Mouse (Mus musculus) erythroblast, embryonic 14.5 days (primary cell): ENCODE data around the gene Mylpf. TPM values are rescaled to one million over a fixed set of nuclear protein-coding genes. Genes with fewer than 3 reads are reported as not detected.
"Not testable (repeated sequence)": the region's sequence is repeated elsewhere in the genome, so short reads cannot be mapped to it uniquely, and the experiment has no call there.

Source experiments
- H3K27me3 ChIP-seq: 2 replicates; pipeline ENCODE4 v1.6.1; 2012; ENCODE audit warnings: inconsistent platforms; ENCODE audit not compliant: control insufficient read depth
- H3K36me3 ChIP-seq: 2 replicates; pipeline ENCODE4 v1.6.1; 2012; ENCODE audit warnings: mild to moderate bottlenecking, inconsistent platforms; ENCODE audit not compliant: control insufficient read depth
- H3K4me1 ChIP-seq: 2 replicates; pipeline ENCODE4 v1.6.1; 2012; ENCODE audit warnings: inconsistent platforms; ENCODE audit not compliant: control insufficient read depth
- H3K4me3 ChIP-seq: replicated peaks from 2 replicates; pipeline ENCODE3; 2012; ENCODE audit warnings: moderate library complexity, mild to moderate bottlenecking, inconsistent platforms
- H3K9me3 ChIP-seq: 2 replicates; pipeline ENCODE4 v1.6.1; 2012; ENCODE audit warnings: low read length, inconsistent platforms, mixed read lengths; ENCODE audit not compliant: control insufficient read depth
- GATA1 ChIP-seq: IDR thresholded peaks from 2 replicates; pipeline ENCODE4 v1.6.1; 2012; ENCODE audit warnings: low read length, inconsistent platforms, mixed read lengths
- TAL1 ChIP-seq: IDR thresholded peaks from 3 replicates; pipeline ENCODE4 v1.6.1; 2012; ENCODE audit warnings: low read length, inconsistent platforms, mixed read lengths
- polyA plus RNA-seq: library from polyadenylated mRNA; stranded (reverse); fragments of >175 nt; gene quantifications from 2 replicates; pipeline ENCODE4 v1.2.3, GENCODE M21; 2012

Mylpf gene
- polyA plus RNA-seq, 1 experiment: 2.0 TPM

DNA sequence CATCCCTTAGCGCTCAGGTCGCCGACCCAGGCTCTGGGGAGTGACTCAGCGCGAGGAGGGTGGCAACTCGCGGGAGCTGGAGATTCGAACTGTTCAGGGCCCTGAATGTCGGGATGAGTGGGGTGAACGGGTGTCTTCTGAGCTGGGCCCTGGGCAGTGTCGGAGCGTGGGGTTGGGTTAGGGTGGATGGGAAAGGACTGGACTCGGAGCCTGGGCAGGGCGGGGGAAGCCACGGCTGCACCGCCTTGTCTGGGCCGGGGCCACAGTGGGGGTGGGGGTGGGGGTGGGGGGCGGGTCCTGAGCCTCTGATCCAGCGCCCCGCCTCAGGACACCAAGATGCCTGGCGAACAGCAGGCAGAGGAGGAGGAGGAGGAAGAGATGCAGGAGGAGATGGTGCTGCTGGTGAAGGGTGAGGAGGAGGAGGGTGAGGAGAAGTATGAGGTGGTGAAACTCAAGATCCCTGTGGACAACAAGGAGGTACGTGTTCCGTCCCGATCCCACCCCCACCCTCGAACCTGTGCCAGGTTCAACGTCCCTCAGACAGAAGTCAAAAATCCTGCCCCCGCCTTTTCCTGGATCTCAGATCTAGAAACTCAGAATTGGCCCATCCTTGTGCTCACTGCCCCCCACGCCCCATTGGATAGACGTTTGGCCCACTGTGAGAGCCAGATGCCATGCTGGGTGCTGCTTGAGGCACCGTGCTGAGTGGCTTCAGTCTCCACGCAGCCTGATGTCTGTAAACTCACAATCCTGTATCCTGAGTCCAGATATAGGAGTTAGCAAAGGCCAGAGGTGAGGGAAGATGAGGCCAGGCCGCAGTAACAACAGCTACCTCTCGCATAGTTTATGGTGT lies 36.2 kb downstream of the Mylpf start:
- Histone ChIP-seq H3K4me3 (peak overlapping the region; percentile 90), H3K36me3 (peaks cover 35% of the 10 kb centered on the region), H3K9me3 (peaks cover 3% of the 10 kb centered on the region; the same call in 1 of the 2 replicates), H3K4me1 (peaks cover 37% of the 10 kb centered on the region), H3K27me3 (no peaks in the 10 kb centered on the region)
- TF ChIP-seq GATA1: no peak
- no peak for TF ChIP-seq TAL1

DNA sequence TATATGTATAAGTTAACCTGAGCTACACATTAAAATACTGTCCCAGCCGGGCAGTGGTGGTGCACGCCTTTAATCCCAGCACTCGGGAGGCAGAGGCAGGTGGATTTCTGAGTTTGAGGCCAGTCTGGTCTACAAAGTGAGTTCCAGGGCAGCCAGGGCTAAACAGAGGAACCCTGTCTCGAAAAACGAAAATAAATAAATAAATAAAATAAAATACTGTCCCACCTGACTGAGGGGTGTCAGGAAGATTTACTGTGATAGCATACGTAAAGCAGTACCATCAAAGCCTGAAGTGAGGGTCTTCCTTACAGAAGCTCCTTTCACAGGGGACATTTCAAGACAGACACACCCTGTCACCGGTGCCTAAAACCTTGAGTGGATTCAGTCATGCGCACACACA lies 41.8 kb downstream of the Mylpf start:
- Histone ChIP-seq H3K36me3 (peaks cover 38% of the 10 kb centered on the region), H3K4me1 (peaks cover 44% of the 10 kb centered on the region)
- H3K4me3 ChIP-seq, H3K27me3 ChIP-seq, H3K9me3 ChIP-seq: not testable (repeated sequence)

DNA sequence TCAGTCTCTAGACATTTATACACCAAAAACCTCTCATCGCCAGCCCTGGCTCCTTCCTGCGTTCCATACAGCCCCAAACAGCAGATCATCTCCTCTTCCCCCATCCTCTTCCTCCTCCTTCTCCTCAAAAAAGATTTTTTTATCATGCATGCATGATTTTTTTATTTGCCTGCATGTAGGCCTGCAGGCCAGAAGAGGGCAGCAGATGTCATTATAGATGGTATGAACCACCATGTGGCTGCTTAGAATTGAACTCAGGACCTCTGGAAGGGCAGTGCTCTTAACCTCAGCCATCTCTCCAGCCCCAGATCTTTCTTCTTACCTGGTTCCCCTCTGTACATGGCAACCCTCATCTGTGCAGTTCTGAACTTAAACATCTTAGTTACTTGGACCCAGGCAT lies 43.7 kb downstream of the Mylpf start:
- Histone ChIP-seq H3K27me3 (no peaks in the 10 kb centered on the region), H3K4me1 (peaks cover 43% of the 10 kb centered on the region), H3K36me3 (peaks cover 39% of the 10 kb centered on the region), H3K4me3 (no peak overlapping the region), H3K9me3 (peaks cover 2% of the 10 kb centered on the region; the same call in 1 of the 2 replicates)
- TF ChIP-seq TAL1 (no peak), GATA1 (no peak)

DNA sequence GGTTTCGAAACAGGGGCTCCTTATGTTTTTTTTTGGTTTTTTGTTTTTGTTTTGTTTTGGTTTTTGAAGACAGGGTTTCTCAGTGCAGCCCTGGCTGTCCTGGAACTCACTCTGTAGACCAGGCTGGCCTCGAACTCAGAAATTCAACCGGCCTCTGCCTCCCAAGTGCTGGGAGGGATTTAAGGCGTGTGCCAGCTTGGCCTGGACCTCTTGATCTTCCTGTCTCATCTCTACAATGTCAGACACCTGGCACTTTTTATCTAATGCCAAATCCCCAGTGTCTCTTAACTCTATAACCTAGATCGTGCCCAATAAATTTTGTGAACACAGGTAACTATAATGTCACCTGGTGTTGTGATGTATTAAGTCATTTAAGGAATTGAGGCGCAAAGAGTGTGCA lies 44.7 kb downstream of the Mylpf start:
- H3K36me3 ChIP-seq: peaks cover 42% of the 10 kb centered on the region
- TF ChIP-seq GATA1 (no peak), TAL1 (no peak)
- peak overlapping the region; percentile 72 for H3K4me3 ChIP-seq
- H3K27me3 ChIP-seq: no peaks in the 10 kb centered on the region
- H3K9me3 ChIP-seq: peaks cover 2% of the 10 kb centered on the region; the same call in 1 of the 2 replicates
- peaks cover 51% of the 10 kb centered on the region for H3K4me1 ChIP-seq

DNA sequence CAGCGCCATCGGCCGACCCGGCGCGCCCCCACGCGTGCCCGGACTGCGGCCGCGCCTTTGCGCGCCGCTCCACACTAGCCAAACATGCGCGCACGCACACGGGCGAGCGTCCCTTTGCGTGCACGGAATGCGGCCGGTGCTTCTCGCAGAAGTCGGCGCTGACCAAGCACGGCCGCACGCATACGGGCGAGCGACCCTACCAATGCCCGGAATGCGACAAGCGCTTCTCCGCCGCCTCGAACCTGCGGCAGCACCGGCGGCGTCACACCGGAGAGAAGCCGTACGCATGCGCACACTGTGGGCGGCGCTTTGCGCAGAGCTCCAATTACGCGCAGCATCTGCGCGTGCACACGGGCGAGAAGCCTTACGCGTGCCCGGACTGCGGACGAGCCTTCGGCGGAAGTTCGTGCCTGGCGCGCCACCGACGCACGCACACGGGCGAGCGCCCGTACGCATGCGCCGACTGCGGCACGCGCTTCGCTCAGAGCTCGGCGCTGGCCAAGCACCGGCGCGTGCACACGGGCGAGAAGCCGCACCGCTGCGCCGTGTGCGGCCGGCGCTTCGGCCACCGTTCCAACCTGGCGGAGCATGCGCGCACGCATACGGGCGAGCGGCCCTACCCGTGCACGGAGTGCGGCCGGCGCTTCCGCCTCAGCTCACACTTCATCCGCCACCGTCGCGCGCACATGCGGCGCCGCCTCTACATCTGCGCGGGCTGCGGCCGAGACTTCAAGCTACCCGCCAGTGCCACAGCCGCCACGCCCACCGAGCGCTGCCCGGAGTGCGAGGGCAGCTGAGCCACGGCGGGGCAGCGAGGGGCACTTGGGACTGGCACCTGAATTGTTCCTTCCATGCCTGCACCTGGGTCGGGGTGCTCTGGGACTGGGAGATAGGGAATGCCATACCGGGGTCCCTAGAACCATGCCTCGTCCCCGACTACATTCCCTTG lies 45.4 kb downstream of the Mylpf start:
- no peak for TF ChIP-seq TAL1
- Histone ChIP-seq H3K9me3 (peaks cover 2% of the 10 kb centered on the region; the same call in 1 of the 2 replicates), H3K4me3 (peak overlapping the region; percentile 72), H3K27me3 (no peaks in the 10 kb centered on the region), H3K4me1 (peaks cover 58% of the 10 kb centered on the region), H3K36me3 (peaks cover 39% of the 10 kb centered on the region)

DNA sequence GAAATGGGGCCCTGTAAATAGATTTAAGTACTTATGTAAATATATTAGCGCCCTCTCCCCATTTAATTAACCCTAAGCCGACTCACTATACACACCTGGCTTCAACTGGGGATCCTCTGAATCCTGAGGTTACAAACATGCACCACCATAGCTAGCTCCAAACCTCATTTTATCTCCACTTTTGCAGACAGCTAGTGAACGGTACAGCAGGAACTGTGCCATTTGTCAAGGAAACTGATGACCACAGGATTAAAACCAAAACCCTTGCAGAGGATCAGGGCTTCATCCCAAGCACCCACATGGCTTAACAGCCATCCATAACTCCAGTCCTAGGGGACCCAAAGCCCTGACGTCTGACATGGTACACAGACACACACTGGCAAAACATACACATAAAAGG lies 46.3 kb downstream of the Mylpf start:
- no peaks in the 10 kb centered on the region for H3K27me3 ChIP-seq
- TF ChIP-seq GATA1 (no peak), TAL1 (no peak)
- H3K4me1 ChIP-seq: peaks cover 67% of the 10 kb centered on the region
- peaks cover 2% of the 10 kb centered on the region; the same call in 1 of the 2 replicates for H3K9me3 ChIP-seq
- peaks cover 31% of the 10 kb centered on the region for H3K36me3 ChIP-seq
- H3K4me3 ChIP-seq: peak overlapping the region; percentile 72

DNA sequence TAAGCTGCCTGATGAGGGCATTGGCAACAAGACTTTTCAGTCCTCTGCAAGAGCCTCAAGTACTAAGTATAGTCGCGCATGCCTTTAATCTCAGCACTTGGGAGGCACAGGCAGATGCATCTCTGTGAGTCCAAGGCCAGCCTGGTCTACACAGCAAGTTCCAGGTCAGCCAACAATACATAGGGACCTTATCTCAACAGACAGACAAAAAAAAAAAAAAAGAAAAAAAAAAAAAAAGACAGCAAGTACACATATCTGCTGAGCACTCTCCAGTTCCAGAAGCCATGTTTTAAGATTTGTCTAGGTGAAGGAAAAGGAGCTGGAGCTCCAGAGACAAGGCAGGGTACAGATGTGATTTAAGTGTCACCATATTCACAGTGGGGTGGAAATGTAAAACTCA lies 47.3 kb downstream of the Mylpf start:
- H3K27me3 ChIP-seq: no peaks in the 10 kb centered on the region
- peaks cover 30% of the 10 kb centered on the region for H3K36me3 ChIP-seq
- H3K4me1 ChIP-seq: peaks cover 74% of the 10 kb centered on the region
- no peak for TF ChIP-seq GATA1
- TF ChIP-seq TAL1: no peak
- peaks cover 2% of the 10 kb centered on the region; the same call in 1 of the 2 replicates for H3K9me3 ChIP-seq
- no peak overlapping the region for H3K4me3 ChIP-seq

DNA sequence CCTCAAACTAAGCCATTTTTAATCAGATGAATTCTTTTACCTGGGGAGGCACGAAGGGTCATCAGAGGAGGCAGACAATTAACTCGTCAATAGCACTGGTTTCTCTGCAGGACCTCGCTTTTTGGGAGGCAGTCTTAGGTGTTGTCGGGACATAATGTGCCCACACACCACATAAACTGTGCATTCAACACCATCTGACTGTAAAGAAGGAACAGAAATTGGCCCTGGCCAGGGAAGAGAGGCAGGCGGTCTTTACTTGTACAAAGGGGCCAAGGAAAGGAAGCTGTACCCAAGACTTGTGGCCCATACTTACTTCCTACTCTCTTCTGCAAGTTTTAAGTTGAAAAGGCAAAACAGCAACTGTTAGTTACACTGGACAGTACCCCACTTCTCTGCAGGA lies 47.8 kb downstream of the Mylpf start:
- TF ChIP-seq GATA1 (no peak), TAL1 (no peak)
- H3K36me3 ChIP-seq: peaks cover 30% of the 10 kb centered on the region
- no peaks in the 10 kb centered on the region for H3K27me3 ChIP-seq
- peaks cover 79% of the 10 kb centered on the region for H3K4me1 ChIP-seq
- H3K4me3 ChIP-seq: no peak overlapping the region
- H3K9me3 ChIP-seq: peaks cover 2% of the 10 kb centered on the region; the same call in 1 of the 2 replicates
